Mouse (Mus musculus): ENCODE measurements around the gene Dusp7.

The Dusp7 gene

DNA sequence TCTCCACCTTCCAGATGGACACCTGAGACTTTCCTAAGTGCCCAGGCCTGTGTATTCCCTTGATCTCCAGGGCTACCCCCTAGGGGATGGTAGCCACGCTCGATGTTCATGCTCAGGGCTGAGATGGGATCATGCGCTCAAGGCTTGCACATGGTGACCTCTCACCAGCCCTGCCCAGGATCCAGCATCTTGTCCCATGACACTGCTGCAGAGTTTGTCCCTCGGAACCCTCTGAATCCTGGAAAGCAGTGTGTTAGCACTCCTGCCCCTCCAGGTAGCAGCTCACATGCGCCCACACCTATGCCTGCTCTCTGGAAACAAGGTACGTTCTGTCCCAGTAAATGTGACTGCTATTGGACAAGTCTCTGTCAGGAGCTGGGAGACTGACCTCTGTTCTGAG lies 13.6 kb upstream of the Dusp7 start:
- in situ Hi-C loops (cut with MboI; ENCODE audit: low sequenced_read_pairs): no loop called here

DNA sequence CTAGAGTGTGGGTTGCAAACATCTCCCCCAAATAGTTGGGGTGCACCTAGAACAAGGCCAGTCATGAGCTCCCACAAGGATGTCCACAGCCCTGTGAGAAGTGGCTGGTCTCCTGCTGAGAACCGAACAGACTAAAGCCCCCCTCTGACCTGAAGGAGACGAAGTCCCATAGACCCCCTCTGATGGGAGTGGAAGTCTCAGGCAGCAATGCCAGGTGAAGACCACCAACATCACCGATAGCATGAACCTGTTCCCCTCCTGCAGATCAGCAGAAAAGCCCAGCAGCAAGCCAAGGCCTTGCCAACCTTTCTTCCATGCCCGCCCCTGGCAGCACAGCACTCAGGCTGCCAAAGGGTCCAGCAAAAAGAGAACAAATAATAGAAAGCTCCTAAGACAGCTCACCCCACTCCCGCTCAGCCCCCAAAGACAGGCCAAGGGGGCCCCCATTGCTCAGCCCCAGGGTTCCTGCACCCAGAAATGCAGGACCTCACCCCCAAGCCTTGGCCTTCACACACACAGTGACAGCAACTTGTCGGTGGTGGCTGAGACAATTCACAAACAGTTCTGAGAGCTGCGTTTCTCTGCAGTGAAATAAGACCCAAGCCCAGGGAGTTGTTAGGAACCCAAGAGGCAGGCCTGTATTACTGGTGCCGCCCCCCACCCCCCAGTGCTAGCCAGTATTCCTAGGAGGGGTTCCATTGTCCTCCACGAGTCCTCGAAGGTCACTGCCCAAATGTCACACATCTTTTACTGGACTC lies 13.0 kb upstream of the Dusp7 start:
- in situ Hi-C loops (cut with MboI; ENCODE audit: low sequenced_read_pairs): no loop called here

DNA sequence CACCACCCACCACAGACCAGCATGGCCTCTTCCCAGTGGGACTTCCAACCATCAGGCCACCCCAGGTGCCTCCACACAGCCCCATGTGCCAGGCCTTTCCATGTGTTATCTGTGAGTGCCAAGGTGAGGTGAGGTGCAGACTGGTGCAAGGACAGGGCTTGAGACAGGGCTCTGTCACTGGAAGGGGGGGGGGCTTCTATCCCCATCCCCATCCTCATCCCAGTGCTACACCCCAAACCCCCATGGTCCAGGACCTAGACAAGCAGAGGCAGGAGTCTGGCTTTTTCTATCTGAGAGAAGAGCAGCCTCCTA lies 12.5 kb upstream of the Dusp7 start:
- in situ Hi-C loops (cut with MboI; ENCODE audit: low sequenced_read_pairs): no loop called here

DNA sequence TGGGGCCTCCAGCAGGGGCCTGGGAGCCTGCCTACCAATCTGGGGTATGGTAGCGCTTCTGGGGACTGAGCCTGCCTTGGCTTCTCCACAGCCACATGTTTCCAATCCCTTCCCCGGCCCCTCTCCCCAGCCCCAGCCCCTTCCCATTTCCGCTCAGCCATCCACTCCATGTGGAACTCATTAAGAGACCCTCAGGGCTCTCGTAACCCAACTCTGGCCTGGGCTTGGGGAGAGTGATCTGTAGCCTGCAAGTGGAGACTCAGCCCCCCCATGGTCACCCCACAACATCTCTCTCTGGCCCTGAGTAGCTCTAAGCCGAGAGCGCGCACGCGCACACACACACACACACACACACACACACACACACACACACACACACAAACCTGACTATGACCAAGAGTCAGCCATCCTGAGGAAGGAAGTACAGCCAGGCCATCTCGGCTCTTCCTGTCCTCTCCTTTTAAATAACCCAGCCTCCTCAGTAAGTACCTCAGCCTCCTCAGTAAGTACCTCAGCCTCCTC lies 12.0 kb upstream of the Dusp7 start:
- in situ Hi-C loops (cut with MboI; ENCODE audit: low sequenced_read_pairs): no loop called here

- in situ Hi-C loops (cut with MboI; ENCODE audit: low sequenced_read_pairs): no loop called here
These were observed 11.3 kb upstream of the Dusp7 start for GRCm38 (mm10) chr9:106357167-106357566.

DNA sequence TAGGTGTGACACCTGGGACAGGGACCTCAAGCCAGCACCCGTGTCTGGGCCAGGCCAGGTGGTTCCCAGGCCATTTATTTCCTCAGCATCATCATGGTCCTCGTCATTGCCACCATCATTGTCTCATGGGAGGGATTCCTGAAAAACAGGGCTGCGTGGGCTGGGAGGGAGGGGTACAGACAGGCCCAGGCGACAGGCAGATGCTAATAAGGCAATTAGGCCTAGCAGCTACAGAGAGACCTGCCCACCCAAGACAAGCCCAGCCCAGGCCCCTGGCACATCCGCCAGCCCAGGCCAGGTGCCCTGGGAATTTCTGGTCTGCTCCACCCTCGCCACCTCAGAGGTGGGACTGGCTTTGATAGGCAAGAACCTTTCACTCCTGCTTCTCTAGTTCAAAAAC lies 9.1 kb upstream of the Dusp7 start:
- in situ Hi-C loops (cut with MboI; ENCODE audit: low sequenced_read_pairs): no loop called here

DNA sequence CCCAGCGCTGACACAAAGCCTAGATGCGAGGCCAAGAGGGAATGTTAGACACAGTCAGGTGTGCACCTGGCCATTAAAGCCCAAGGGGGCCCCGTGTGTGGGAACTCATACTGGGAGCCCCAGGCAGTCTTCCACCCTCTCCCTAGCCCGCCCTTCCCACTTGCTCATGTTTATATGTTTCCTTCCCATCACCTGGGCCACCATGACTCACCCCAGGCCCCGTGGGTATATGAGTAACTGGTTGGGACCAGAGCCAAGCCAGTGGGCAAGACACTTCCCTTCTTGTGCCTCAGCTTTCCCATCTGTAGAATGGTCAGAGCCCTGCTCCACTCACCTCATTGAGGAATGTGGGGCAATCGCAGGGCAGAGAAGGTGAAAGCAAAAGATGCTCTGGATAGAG lies 7.3 kb upstream of the Dusp7 start:
- in situ Hi-C loops (cut with MboI; ENCODE audit: low sequenced_read_pairs): no loop called here

GRCm38 (mm10) chr9:106365333-106365732 lies 3.1 kb upstream of the Dusp7 start:
- in situ Hi-C loops (cut with MboI; ENCODE audit: low sequenced_read_pairs): no loop called here

DNA sequence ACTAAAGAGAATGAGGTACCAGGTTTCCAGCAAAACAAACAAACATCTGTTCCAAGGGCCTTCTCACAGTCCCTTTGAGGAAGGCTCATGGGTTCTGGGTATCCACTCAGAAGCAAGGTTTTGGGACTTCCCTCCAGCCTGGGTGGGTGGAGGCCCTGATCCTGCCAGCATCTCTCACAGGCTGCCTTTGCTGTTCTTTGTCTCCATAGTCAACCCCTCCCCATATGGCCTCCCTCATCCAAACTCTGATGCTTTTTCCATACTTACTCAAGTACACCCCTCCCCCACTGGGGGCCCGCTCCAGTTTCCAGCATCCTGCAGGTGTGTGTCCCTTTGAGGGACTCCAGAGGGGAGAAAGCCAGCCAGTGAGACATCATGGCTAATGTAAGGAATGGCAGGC lies 2.2 kb upstream of the Dusp7 start:
- in situ Hi-C loops (cut with MboI; ENCODE audit: low sequenced_read_pairs): no loop called here

- in situ Hi-C loops (cut with MboI; ENCODE audit: low sequenced_read_pairs): no loop called here
These were observed 1.4 kb upstream of the Dusp7 start for GRCm38 (mm10) chr9:106367001-106367400.

GRCm38 (mm10) chr9:106367592-106368111 lies 780 bp upstream of the Dusp7 start:
- in situ Hi-C loops (cut with MboI; ENCODE audit: low sequenced_read_pairs): no loop called here

DNA sequence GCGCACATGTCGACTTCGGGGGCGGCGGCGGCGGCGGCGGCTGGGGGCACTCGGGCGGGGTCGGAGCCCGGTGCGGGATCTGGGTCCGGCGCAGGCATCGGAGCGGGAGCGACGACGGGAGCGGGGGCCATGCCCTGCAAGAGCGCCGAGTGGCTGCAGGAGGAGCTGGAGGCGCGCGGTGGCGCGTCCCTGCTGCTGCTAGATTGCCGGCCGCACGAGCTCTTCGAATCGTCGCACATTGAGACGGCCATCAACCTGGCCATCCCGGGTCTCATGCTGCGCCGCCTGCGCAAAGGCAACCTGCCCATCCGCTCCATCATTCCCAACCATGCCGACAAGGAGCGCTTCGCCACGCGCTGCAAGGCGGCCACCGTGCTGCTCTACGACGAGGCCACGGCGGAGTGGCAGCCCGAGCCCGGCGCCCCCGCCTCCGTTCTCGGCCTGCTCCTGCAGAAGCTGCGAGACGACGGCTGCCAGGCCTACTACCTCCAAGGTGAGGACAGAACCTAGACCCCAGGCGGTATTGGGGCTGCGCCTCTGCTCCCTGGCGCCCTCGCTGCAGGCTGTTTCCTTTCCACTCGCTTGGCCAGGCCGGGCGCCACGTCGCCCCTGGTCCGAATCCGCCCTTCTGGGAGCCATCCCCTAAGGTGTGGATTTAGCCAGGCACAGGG lies 534 bp downstream of the Dusp7 start:
- in situ Hi-C loops (cut with MboI; ENCODE audit: low sequenced_read_pairs): no loop called here

DNA sequence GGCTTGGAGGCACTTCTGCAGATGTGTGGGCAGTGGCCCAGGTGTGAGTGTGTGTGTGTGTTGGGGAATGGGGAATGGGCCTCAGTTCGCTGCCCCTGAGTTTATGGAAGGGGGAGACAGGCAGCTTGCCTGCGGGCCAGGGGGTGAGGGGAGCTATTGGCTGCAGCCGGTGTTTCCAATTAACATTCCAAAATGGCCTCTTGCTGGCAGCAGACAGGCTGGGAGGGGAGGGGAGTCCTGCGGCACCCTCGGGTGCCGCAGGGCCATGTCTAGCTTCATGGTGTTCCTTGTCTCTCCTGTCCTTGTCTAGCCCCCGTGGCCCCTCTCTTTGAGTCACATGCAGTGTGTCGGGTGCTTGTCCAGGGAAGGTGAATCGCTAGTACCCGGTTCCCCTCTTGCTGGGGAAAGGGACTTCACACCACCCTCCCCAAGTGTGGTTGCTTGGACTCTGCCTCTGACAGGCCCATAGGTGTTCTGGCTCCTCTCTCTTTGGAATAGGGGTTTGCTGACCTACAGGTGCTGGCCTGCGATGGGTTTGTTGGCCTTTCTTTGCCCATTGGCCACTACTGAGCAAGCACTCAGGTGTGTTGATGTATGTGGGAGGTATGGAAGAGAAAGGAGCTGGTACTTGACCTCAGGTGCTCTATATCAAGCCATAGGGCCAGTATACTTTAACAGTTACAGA lies 1.5 kb downstream of the Dusp7 start:
- in situ Hi-C loops (cut with MboI; ENCODE audit: low sequenced_read_pairs): no loop called here

DNA sequence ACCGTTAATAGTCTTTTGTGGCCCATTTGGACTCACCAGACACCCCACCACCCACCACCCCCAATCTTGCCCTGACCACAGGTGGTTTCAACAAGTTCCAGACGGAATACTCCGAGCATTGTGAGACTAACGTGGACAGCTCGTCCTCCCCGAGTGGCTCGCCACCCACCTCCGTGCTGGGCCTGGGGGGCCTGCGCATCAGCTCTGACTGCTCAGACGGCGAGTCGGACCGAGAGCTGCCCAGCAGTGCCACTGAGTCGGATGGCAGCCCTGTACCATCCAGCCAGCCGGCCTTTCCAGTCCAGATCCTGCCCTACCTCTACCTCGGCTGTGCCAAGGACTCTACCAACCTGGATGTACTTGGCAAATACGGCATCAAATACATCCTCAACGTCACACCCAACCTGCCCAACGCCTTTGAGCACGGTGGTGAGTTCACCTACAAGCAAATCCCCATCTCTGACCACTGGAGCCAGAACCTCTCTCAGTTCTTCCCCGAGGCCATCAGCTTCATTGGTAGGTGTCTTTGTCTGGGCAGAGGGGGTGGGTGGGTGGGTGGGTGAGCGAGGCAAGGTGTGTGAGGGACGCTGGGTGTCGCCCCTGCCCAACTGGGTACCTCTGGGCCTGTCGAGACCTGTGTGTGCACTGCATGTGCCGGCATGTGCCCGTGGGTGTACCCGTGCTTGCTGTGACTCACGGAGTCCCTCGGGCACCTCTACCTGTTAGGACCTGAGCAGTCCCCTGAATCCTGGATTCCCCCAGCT lies 2.4 kb downstream of the Dusp7 start:
- in situ Hi-C loops (cut with MboI; ENCODE audit: low sequenced_read_pairs): no loop called here

DNA sequence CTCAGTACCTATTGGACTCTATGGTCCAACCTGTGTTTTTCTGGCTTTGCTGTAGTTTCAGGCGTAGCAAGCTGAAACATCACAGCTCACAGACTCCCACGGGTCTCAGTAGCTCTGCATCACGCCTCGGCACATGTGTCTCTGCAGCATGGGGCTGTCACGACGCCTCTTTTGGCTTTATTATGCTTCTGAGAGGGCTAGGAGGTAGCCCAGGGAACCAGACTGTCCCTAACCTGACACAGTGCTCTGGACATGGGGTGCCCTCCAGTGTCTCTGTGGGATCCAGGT lies 2.9 kb downstream of the Dusp7 start:
- in situ Hi-C loops (cut with MboI; ENCODE audit: low sequenced_read_pairs): no loop called here

GRCm38 (mm10) chr9:106371776-106372175 lies 3.3 kb downstream of the Dusp7 start:
- in situ Hi-C loops (cut with MboI; ENCODE audit: low sequenced_read_pairs): no loop called here

GRCm38 (mm10) chr9:106372431-106373412 lies 4.3 kb downstream of the Dusp7 start:
- in situ Hi-C loops (cut with MboI; ENCODE audit: low sequenced_read_pairs): no loop called here

- in situ Hi-C loops (cut with MboI; ENCODE audit: low sequenced_read_pairs): no loop called here
These were observed 5.5 kb downstream of the Dusp7 start for GRCm38 (mm10) chr9:106373973-106374372.

GRCm38 (mm10) chr9:106377247-106377646 lies 8.8 kb downstream of the Dusp7 start:
- in situ Hi-C loops (cut with MboI; ENCODE audit: low sequenced_read_pairs): no loop called here

DNA sequence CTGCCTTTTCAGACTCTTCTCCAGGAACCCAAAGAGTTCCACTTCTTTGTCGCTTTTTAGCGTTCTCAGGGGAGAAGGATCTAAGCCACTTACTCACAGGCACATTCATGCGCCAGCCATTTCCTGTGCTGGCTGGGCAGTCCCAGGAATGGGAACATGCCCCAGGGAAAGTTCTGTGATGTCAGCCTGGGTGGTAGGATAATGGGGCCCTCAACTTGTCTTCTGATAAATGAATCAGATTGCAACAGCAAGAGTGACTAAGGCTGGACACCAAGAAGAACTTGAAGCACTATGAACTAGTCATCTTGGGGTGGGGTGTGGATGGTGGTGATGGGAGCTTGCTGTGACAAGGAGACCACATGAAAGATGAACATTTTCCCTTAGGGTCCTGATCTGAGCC lies 9.6 kb downstream of the Dusp7 start:
- in situ Hi-C loops (cut with MboI; ENCODE audit: low sequenced_read_pairs): no loop called here

Measured in CH12F3 (cell line).